Mouse (Mus musculus): ENCODE data around the gene Csf2. TPM values are rescaled to one million over a fixed set of nuclear protein-coding genes. Genes with fewer than 3 reads are reported as not detected.
"Not testable (repeated sequence)": the region's sequence is repeated elsewhere in the genome, so short reads cannot be mapped to it uniquely, and the experiment has no call there.

Csf2 gene
- not detected for total RNA-seq (2021)
- long read RNA-seq, experiment 1, result 0 reads
- long read RNA-seq, experiment 2, result 0 reads

DNA sequence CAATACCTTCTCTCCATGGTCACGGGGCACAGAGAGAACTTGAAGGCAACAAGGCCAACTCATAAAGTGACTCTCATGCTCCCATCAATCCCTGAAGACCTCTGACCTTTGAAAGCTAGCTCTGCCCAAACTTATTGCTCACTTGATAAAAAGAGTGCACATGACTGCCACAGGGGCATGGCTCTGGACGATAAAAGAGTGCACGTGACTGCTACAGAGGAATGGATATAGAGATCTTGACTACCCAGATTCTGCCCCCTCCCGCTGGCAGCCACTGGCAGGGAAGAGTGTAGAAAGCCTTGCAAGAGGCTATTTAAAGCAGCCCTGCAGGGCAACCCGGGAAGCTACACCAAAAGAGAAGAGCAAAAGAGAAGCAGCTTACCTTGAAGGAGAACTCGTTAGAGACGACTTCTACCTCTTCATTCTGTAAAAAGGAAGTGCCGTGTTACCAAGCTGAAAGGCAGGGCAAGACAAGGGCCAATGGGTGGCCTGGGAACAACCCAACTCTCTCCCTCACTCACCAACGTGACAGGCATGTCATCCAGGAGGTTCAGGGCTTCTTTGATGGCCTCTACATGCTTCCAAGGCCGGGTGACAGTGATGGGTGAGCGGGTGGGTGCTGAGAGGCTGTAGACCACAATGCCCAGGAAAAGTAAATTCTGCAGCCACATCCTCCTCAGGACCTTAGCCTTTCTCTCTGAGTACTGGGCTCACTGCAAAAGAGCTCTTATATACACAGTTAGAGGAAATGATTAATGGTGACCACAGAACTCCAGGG, at the start of gene Csf2:
Gene Csf2, minus strand, starts transcription at position 728 of the 778 bp plus-strand sequence.
- H3K4me3 ChIP-seq, result no peak within 1 kb of the TSS
- DNase-seq, result peak; percentile 44
- TF ChIP-seq CTCF (IDR thresholded peaks at IDR 0.05), result no peak
- no peak within 1 kb of the TSS for H3K27ac ChIP-seq
- intact Hi-C loops (cut with DNase I), result no loop called here

- no peak for DNase-seq
- H3K27ac ChIP-seq, result no peak overlapping the region
- H3K4me3 ChIP-seq, result no peak overlapping the region
- TF ChIP-seq CTCF (IDR thresholded peaks at IDR 0.05), result peak; percentile 32; the same call in 1 of the 2 replicates
- intact Hi-C loops (cut with DNase I), result no loop called here
These were observed 49.3 kb upstream of the Csf2 start for GRCm38 (mm10) chr11:54298777-54299176.

DNA sequence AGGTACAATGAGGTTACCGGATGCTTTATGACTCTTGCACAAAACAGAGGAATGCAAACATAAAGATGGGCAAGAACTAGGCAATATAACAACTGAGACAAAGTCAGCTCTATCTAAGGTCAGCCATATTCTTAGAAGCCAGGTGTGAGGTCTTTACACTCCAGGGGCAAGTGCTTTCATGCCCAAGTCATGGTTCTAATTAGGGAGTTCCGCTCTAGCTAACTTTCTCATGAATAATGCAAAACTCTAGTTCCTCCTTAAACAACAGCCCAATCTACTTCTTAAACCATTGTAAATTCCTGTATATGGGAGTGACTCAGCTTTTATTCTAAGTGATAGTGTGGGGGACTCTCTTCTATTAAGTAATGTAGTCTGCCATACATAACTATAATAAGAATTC, 48.0 kb upstream of the Csf2 start:
- H3K27ac ChIP-seq; DNase-seq; H3K4me3 ChIP-seq; intact Hi-C loops (cut with DNase I): not testable (repeated sequence)

GRCm38 (mm10) chr11:54296734-54297133, 47.3 kb upstream of the Csf2 start:
- Histone ChIP-seq H3K27ac (no peak overlapping the region), H3K4me3 (no peak overlapping the region)
- intact Hi-C loops (cut with DNase I), result no loop called here
- DNase-seq, result no peak
- TF ChIP-seq CTCF (IDR thresholded peaks at IDR 0.05), result no peak

GRCm38 (mm10) chr11:54295971-54296370, 46.5 kb upstream of the Csf2 start:
- DNase-seq, result no peak
- H3K27ac ChIP-seq, result no peak overlapping the region
- intact Hi-C loops (cut with DNase I), result no loop called here
- no peak for TF ChIP-seq CTCF (IDR thresholded peaks at IDR 0.05)
- H3K4me3 ChIP-seq, result no peak overlapping the region

GRCm38 (mm10) chr11:54293980-54294807, 44.7 kb upstream of the Csf2 start:
- no peak overlapping the region for H3K4me3 ChIP-seq
- no peak for TF ChIP-seq CTCF (IDR thresholded peaks at IDR 0.05)
- intact Hi-C loops (cut with DNase I), result no loop called here
- no peak overlapping the region for H3K27ac ChIP-seq
- DNase-seq, result no peak

DNA sequence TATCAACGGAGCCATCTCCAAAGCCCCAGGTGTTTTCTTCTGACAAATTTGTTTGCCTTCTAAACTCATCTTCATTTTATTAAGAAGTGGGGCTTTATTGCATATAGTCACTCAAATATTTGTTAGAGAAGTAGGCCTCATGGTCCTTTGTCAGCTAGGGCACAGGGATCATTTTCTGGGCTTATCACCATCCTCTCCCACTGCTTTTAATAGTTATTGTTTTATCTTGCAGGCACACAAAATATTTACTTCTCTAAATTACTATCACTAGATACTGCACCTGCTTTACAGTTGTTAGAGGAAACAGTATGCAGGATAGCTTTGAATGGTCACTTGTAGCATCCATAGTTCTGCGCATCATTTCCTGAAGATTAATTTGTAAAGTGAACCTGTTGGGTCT, 42.7 kb upstream of the Csf2 start:
- intact Hi-C loops (cut with DNase I), result no loop called here

GRCm38 (mm10) chr11:54287821-54288453, 38.5 kb upstream of the Csf2 start:
- Histone ChIP-seq H3K27ac (no peak overlapping the region), H3K4me3 (no peak overlapping the region)
- DNase-seq, result no peak
- no peak for TF ChIP-seq CTCF (IDR thresholded peaks at IDR 0.05)
- intact Hi-C loops (cut with DNase I), result loop anchor here (10.0 kb wide), 1 partner anchor 367 kb away; no protein-coding TSS in a partner anchor

More for the DNA sequence above, 42.7 kb upstream of the Csf2 start:
- TF ChIP-seq CTCF (IDR thresholded peaks at IDR 0.05), result no peak
- H3K27ac ChIP-seq, result no peak overlapping the region
- no peak overlapping the region for H3K4me3 ChIP-seq
- DNase-seq, result no peak

DNA sequence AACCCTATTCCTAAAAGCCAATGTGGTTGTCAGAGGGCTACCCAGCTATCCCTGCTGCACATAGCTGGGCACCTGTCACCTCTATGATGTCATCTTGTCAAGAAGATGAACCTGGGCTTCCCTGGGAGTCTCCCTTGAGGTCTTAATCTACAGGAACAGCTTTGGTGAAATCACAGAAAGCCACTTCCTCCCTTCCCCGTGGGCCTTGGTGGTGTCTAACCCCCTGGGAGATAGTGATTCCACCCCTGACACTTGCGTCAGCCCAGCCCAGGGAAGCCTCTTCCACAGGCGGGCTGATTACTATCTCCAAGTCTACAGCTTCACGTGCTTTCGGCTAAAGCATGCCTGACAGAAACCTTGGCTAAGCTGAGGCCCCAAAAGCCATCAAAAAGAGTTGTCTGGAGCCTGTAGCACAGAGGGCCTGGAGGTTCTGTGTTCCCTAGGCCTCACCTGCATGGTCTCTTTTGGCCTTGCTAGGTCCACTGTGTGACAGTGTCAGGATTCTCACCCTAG, 22.0 kb upstream of the Csf2 start:
- intact Hi-C loops (cut with DNase I), result no loop called here
- TF ChIP-seq CTCF (IDR thresholded peaks at IDR 0.05), result no peak
- H3K27ac ChIP-seq, result no peak overlapping the region
- no peak for DNase-seq
- no peak overlapping the region for H3K4me3 ChIP-seq

GRCm38 (mm10) chr11:54269191-54269896, 19.9 kb upstream of the Csf2 start:
- H3K4me3 ChIP-seq, result no peak overlapping the region
- TF ChIP-seq CTCF (IDR thresholded peaks at IDR 0.05), result no peak
- intact Hi-C loops (cut with DNase I), result no loop called here
- H3K27ac ChIP-seq, result no peak overlapping the region
- no peak for DNase-seq

GRCm38 (mm10) chr11:54267177-54267576, 17.7 kb upstream of the Csf2 start, which contains the start of gene Il3:
TSS of gene Il3 (minus strand) at chr11:54267277.
- TF ChIP-seq CTCF (IDR thresholded peaks at IDR 0.05), result no peak
- no peak for DNase-seq
- no peak within 1 kb of the TSS for H3K4me3 ChIP-seq
- no peak within 1 kb of the TSS for H3K27ac ChIP-seq
- intact Hi-C loops (cut with DNase I), result no loop called here

GRCm38 (mm10) chr11:54264542-54264941, 15.1 kb upstream of the Csf2 start:
- H3K27ac ChIP-seq, result no peak overlapping the region
- intact Hi-C loops (cut with DNase I), result loop anchor here (2.0 to 5.0 kb wide), 2 partner anchors 43 to 90 kb away; no protein-coding TSS in a partner anchor
- DNase-seq, result peak; percentile 63
- peak; percentile 97 for TF ChIP-seq CTCF (IDR thresholded peaks at IDR 0.05)
- no peak overlapping the region for H3K4me3 ChIP-seq

Measured in gastrocnemius, adult 2 months (tissue).